Mouse (Mus musculus): Measurements from ENCODE around the gene Tdg. TPM values are rescaled to one million over a fixed set of nuclear protein-coding genes. Genes with fewer than 3 reads are reported as not detected.
"Not testable (repeated sequence)": the region's sequence is repeated elsewhere in the genome, so short reads cannot be mapped to it uniquely, and the experiment has no call there.

Tdg gene
- polyA plus RNA-seq (2014; fragmentation: Nextera tagmentation; extraction: Ambion mirVana): 115 and 140 TPM in 2 replicates

- Histone ChIP-seq H3K9ac (ENCODE audit: low read depth, low read length) (peak within 1 kb of the TSS; percentile 92), H3K27ac (ENCODE audit: low read depth, low read length) (peak within 1 kb of the TSS; percentile 90), H3K4me2 (peak within 1 kb of the TSS; percentile 93), H3K4me3 (ENCODE audit: low read depth, low read length) (peak within 1 kb of the TSS; percentile 85), H3K4me1 (ENCODE audit: control insufficient read depth, insufficient read depth, low read length) (peaks cover 12% of the 10 kb centered on the region)
- not testable (repeated sequence) for H3K36me3 ChIP-seq (ENCODE audit: control insufficient read depth, insufficient read depth, low read length); H3K27me3 ChIP-seq (ENCODE audit: control insufficient read depth, insufficient read depth, low read length); H3K9me3 ChIP-seq (replicated peaks; ENCODE audit: control insufficient read depth, low read length)
- under 1% methylated on average over 68 of the region's 78 CpGs for WGBS (ENCODE audit: insufficient replicate concordance)
- peak; percentile 97 for ATAC-seq (replicated peaks; ENCODE audit: insufficient number of reproducible peaks, low FRiP score, low TSS enrichment)
These were observed at the start of gene Tdg for GRCm38 (mm10) chr10:82629586-82630255. TSS of gene Tdg (plus strand) at chr10:82629828.

DNA sequence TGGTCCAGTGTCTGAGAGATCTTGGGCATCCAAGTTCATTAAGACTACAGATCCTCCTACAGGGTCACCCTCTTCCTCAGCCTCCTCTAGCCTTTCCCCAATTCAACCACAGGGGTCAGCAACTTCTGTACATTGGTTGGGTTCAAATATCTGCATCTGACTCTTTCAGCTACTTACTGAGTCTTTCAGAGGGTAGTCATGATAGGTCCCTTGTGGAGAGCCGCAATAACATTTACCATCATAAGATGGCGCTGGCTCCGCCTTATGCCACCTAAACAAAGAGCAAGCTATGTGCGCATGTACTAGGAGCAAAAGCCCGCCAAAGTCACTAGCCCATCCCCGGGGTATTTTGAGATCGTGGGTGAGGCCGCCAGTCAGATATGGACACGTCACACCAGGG lies 40.0 kb upstream of the Tdg start:
- not testable (repeated sequence) for H3K36me3 ChIP-seq (ENCODE audit: control insufficient read depth, insufficient read depth, low read length); H3K4me1 ChIP-seq (ENCODE audit: control insufficient read depth, insufficient read depth, low read length); H3K9me3 ChIP-seq (replicated peaks; ENCODE audit: control insufficient read depth, low read length); H3K4me3 ChIP-seq (ENCODE audit: low read depth, low read length); ATAC-seq (replicated peaks; ENCODE audit: insufficient number of reproducible peaks, low FRiP score, low TSS enrichment); H3K9ac ChIP-seq (ENCODE audit: low read depth, low read length); H3K27me3 ChIP-seq (ENCODE audit: control insufficient read depth, insufficient read depth, low read length); H3K4me2 ChIP-seq; H3K27ac ChIP-seq (ENCODE audit: low read depth, low read length)
- WGBS (ENCODE audit: insufficient replicate concordance): 68% methylated on average over 9 of the region's 9 CpGs

GRCm38 (mm10) chr10:82594421-82594820 lies 35.2 kb upstream of the Tdg start:
- not testable (repeated sequence) for H3K27me3 ChIP-seq (ENCODE audit: control insufficient read depth, insufficient read depth, low read length); H3K4me1 ChIP-seq (ENCODE audit: control insufficient read depth, insufficient read depth, low read length); H3K4me2 ChIP-seq; H3K27ac ChIP-seq (ENCODE audit: low read depth, low read length); H3K4me3 ChIP-seq (ENCODE audit: low read depth, low read length); ATAC-seq (replicated peaks; ENCODE audit: insufficient number of reproducible peaks, low FRiP score, low TSS enrichment); H3K9ac ChIP-seq (ENCODE audit: low read depth, low read length); H3K9me3 ChIP-seq (replicated peaks; ENCODE audit: control insufficient read depth, low read length); H3K36me3 ChIP-seq (ENCODE audit: control insufficient read depth, insufficient read depth, low read length)
- WGBS (ENCODE audit: insufficient replicate concordance): 50% methylated on average over 4 of the region's 4 CpGs

DNA sequence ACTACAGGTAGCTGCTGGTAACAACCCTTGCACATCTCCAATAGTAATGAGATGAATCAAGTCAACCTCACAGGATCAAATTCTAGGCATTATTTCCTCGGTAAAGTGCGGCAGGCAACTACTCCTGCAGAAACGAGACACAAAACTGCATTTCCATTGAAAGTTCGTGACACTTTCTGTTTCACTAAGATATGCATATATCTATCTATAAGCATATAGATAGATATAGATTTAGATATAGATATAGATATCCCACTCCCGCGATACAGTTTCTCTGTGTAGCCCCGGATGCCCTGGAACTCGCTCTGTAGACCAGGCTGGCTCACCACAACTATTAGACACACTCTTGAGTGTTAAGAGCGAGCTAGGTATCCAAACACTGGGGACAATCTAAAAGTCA lies 7.4 kb upstream of the Tdg start:
- Histone ChIP-seq H3K4me2 (peak overlapping the region; percentile 71), H3K4me3 (ENCODE audit: low read depth, low read length) (peak overlapping the region; percentile 76), H3K36me3 (ENCODE audit: control insufficient read depth, insufficient read depth, low read length) (no peaks in the 10 kb centered on the region), H3K4me1 (ENCODE audit: control insufficient read depth, insufficient read depth, low read length) (peaks cover 4% of the 10 kb centered on the region; the same call in 1 of the 2 replicates), H3K27me3 (ENCODE audit: control insufficient read depth, insufficient read depth, low read length) (no peaks in the 10 kb centered on the region), H3K27ac (ENCODE audit: low read depth, low read length) (no peak overlapping the region), H3K9ac (ENCODE audit: low read depth, low read length) (peak overlapping the region; percentile 83), H3K9me3 (replicated peaks; ENCODE audit: control insufficient read depth, low read length) (no peaks in the 10 kb centered on the region)
- ATAC-seq (replicated peaks; ENCODE audit: insufficient number of reproducible peaks, low FRiP score, low TSS enrichment): no peak
- 21% methylated on average over 9 of the region's 9 CpGs for WGBS (ENCODE audit: insufficient replicate concordance)

DNA sequence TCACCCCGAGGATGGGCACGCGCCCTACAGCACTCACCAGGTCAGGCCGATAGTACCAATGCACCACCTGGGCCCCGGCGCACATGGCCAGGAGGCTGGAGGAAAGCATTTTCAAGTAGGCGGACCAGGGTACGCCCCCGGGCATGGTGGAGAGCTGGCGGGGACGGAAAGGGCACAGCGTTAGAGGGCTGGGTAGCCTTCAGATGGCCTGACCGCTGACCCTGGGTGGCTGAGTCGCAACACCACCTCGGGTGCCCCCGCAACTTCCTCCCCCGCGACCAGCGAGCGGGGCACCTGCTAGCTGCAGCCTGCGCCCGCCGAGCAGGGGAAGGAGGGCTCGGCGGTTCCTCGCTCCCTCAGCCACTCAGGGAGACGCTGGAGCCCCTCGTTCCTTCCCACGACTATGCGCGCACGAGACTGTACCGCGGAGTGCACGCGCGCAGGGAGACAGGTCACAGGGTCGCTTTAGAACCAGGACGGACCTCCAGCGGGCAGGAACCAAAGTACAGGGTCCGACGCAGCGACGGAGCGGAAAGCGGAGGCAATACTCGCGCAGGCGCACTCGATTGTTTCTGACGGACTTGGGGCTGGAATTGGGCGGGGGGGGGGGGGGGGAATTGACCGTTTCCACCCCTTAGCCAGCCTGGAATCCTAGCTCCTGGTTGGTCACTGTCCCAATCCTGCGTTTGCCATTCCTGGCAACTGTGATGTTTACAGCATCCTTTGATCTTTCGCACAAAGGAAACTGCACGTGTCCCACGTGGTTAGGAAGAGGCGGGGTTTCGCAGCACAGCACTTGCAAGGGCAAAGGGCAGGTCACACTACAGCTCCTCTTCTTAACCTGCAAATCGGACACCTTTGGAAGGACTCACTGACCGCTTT lies 6.7 kb upstream of the Tdg start, which contains the start of gene 1190007I07Rik:
Gene 1190007I07Rik (minus strand): TSS at position 558 of the 882 bp plus-strand sequence.
- peak within 1 kb of the TSS; percentile 71 for H3K4me2 ChIP-seq
- H3K36me3 ChIP-seq (ENCODE audit: control insufficient read depth, insufficient read depth, low read length): no peaks in the 10 kb centered on the region
- H3K27ac ChIP-seq (ENCODE audit: low read depth, low read length): peak within 1 kb of the TSS; percentile 71
- peak within 1 kb of the TSS; percentile 83 for H3K9ac ChIP-seq (ENCODE audit: low read depth, low read length)
- peak within 1 kb of the TSS; percentile 76 for H3K4me3 ChIP-seq (ENCODE audit: low read depth, low read length)
- H3K27me3 ChIP-seq (ENCODE audit: control insufficient read depth, insufficient read depth, low read length): no peaks in the 10 kb centered on the region
- H3K4me1 ChIP-seq (ENCODE audit: control insufficient read depth, insufficient read depth, low read length): peaks cover 4% of the 10 kb centered on the region; the same call in 1 of the 2 replicates
- peak; percentile 85 for ATAC-seq (replicated peaks; ENCODE audit: insufficient number of reproducible peaks, low FRiP score, low TSS enrichment)
- under 1% methylated on average over 61 of the region's 61 CpGs for WGBS (ENCODE audit: insufficient replicate concordance)
- H3K9me3 ChIP-seq (replicated peaks; ENCODE audit: control insufficient read depth, low read length): no peaks in the 10 kb centered on the region

DNA sequence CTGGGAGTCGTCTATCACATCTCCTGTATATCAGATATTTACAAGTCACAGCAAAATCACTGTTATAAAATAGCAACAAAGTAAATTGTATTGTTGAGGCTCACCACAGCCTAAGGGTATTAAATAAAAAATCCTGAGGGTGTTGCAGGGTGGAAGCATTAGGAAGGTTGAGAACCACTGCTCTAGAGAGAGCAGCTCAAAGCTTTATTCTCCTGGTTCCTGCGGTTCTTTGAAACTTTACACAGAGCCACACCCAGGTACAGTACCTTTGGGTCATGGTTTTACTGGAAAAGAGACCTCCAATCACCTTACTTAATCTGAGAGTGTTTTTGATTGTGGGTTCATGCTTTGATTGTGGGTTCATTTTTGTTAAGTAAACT lies 6.1 kb upstream of the Tdg start:
- Histone ChIP-seq H3K4me2 (peak overlapping the region; percentile 71), H3K4me3 (ENCODE audit: low read depth, low read length) (peak overlapping the region; percentile 76), H3K9ac (ENCODE audit: low read depth, low read length) (peak overlapping the region; percentile 83), H3K27ac (ENCODE audit: low read depth, low read length) (peak overlapping the region; percentile 71)
- H3K4me1 ChIP-seq (ENCODE audit: control insufficient read depth, insufficient read depth, low read length); H3K36me3 ChIP-seq (ENCODE audit: control insufficient read depth, insufficient read depth, low read length); H3K9me3 ChIP-seq (replicated peaks; ENCODE audit: control insufficient read depth, low read length); ATAC-seq (replicated peaks; ENCODE audit: insufficient number of reproducible peaks, low FRiP score, low TSS enrichment); H3K27me3 ChIP-seq (ENCODE audit: control insufficient read depth, insufficient read depth, low read length): not testable (repeated sequence)
- WGBS (ENCODE audit: insufficient replicate concordance): 2% methylated on average over 2 of the region's 2 CpGs

- Histone ChIP-seq H3K4me2 (peak overlapping the region; percentile 93), H3K9me3 (replicated peaks; ENCODE audit: control insufficient read depth, low read length) (no peaks in the 10 kb centered on the region), H3K27me3 (ENCODE audit: control insufficient read depth, insufficient read depth, low read length) (no peaks in the 10 kb centered on the region), H3K4me3 (ENCODE audit: low read depth, low read length) (peak overlapping the region; percentile 85), H3K4me1 (ENCODE audit: control insufficient read depth, insufficient read depth, low read length) (peaks cover 12% of the 10 kb centered on the region), H3K27ac (ENCODE audit: low read depth, low read length) (peak overlapping the region; percentile 90), H3K36me3 (ENCODE audit: control insufficient read depth, insufficient read depth, low read length) (peaks cover 9% of the 10 kb centered on the region; the same call in 1 of the 2 replicates), H3K9ac (ENCODE audit: low read depth, low read length) (peak overlapping the region; percentile 92)
- peak; percentile 19; the same call in 1 of the 2 replicates for ATAC-seq (replicated peaks; ENCODE audit: insufficient number of reproducible peaks, low FRiP score, low TSS enrichment)
- WGBS (ENCODE audit: insufficient replicate concordance): 5% methylated on average over 11 of the region's 11 CpGs
These were observed 480 bp upstream of the Tdg start for GRCm38 (mm10) chr10:82629111-82629585.

DNA sequence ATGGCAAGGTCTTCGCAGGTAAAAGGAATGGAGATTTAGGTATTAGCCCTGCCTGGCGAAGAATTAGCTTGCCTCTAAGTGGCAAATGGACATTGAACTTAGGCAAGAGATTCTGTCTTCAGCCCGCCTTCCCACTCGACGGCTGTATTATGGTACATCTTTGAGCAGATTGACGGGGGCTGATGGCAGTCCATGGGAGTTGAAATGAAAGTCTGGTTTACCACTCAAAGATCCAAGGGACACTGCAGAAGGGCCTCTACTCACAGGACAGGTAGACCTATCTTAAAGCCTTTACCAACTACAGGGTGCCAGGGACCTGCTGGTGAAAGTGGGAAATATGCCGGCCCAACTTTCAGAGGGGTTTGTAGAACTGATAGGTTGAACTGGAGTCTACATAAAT lies 869 bp downstream of the Tdg start:
- Histone ChIP-seq H3K9me3 (replicated peaks; ENCODE audit: control insufficient read depth, low read length) (no peaks in the 10 kb centered on the region), H3K4me2 (peak overlapping the region; percentile 74), H3K4me1 (ENCODE audit: control insufficient read depth, insufficient read depth, low read length) (peaks cover 12% of the 10 kb centered on the region), H3K27me3 (ENCODE audit: control insufficient read depth, insufficient read depth, low read length) (no peaks in the 10 kb centered on the region), H3K27ac (ENCODE audit: low read depth, low read length) (peak overlapping the region; percentile 90), H3K36me3 (ENCODE audit: control insufficient read depth, insufficient read depth, low read length) (peaks cover 9% of the 10 kb centered on the region; the same call in 1 of the 2 replicates), H3K4me3 (ENCODE audit: low read depth, low read length) (peak overlapping the region; percentile 85), H3K9ac (ENCODE audit: low read depth, low read length) (peak overlapping the region; percentile 92)
- WGBS (ENCODE audit: insufficient replicate concordance): 16% methylated on average over 7 of the region's 7 CpGs
- no peak for ATAC-seq (replicated peaks; ENCODE audit: insufficient number of reproducible peaks, low FRiP score, low TSS enrichment)
